Mouse (Mus musculus): Measurements from ENCODE around the gene Prss53.

DNA sequence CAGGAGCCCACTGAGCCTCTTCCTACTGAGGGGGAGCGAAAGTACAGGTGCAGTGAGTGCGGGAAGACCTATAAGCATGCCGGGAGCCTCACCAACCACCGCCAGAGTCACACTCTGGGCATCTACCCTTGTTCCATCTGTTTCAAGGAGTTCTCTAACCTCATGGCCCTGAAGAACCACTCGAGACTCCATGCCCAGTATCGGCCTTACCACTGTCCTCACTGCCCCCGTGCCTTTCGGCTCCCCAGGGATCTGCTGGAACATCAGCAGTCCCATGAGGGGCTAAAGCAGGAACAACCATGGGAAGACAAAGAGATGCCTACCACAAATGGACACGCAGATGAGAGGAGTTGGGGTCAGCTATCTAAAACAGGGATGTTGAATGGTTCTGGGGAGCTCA, 11.5 kb downstream of the Prss53 start:
- TF ChIP-seq POLR2A (IDR thresholded peaks at IDR 0.05; ENCODE audit: control insufficient read depth in 1 of 2, insufficient read depth in 1 of 2, low read depth in 1 of 2, low read length in 2 of 2, poor library complexity in 1 of 2) (no peak), TCF12 (IDR thresholded peaks at IDR 0.05; ENCODE audit: low read depth, low read length) (no peak), CTCF (IDR thresholded peaks at IDR 0.05 in 2 of 3, conservative IDR thresholded peaks at IDR 0.05 in 1 of 3; ENCODE audit: control insufficient read depth in 1 of 3, insufficient read depth in 1 of 3, low read depth in 2 of 3, low read length in 3 of 3, poor library complexity in 1 of 3, severe bottlenecking in 1 of 3) (no peak), CHD2 (IDR thresholded peaks at IDR 0.05; ENCODE audit: low read length) (no peak), USF1 (IDR thresholded peaks at IDR 0.05; ENCODE audit: low read depth, low read length) (no peak), MAX (IDR thresholded peaks at IDR 0.05; ENCODE audit: low read length) (no peak), E2F4 (IDR thresholded peaks at IDR 0.05; ENCODE audit: borderline replicate concordance, low read depth, low read length) (no peak), POLR2AphosphoS2 (IDR thresholded peaks at IDR 0.05; ENCODE audit: low read length) (no peak), CHD1 (IDR thresholded peaks at IDR 0.05; ENCODE audit: low read depth, low read length) (no peak)

Data from MEL (cell line).